Mouse (Mus musculus) myocyte (in vitro differentiated cells): ENCODE results near the gene Aldh1b1.

Experiments used
- CEBPB ChIP-seq: IDR thresholded peaks from 2 replicates; pipeline ENCODE4 v1.6.1; 2011; ENCODE audit warnings: mild to moderate bottlenecking, moderate library complexity; ENCODE audit not compliant: poor library complexity, insufficient read depth, severe bottlenecking
- MAX ChIP-seq: IDR thresholded peaks from one replicate; pipeline ENCODE4 v1.6.1; 2011; ENCODE audit warnings: low read depth, mild to moderate bottlenecking, control low read depth
- POLR2A ChIP-seq: IDR thresholded peaks from one replicate; pipeline ENCODE4 v1.6.1; 2011; ENCODE audit warnings: low read depth, mild to moderate bottlenecking, control low read depth, moderate library complexity; ENCODE audit not compliant: insufficient read length
- POLR2AphosphoS2 ChIP-seq: IDR thresholded peaks from one replicate; pipeline ENCODE4 v1.6.1; 2011; ENCODE audit warnings: low read depth, control low read depth; ENCODE audit not compliant: insufficient read length
- REST ChIP-seq: IDR thresholded peaks from one replicate; pipeline ENCODE4 v1.6.1; 2011; ENCODE audit warnings: mild to moderate bottlenecking, control low read depth, moderate library complexity; ENCODE audit not compliant: insufficient read depth, insufficient read length
- SRF ChIP-seq: IDR thresholded peaks from one replicate; pipeline ENCODE4 v1.6.1; 2011; ENCODE audit warnings: low read depth; ENCODE audit not compliant: control insufficient read depth, insufficient read length
- TCF12 ChIP-seq: IDR thresholded peaks from one replicate; pipeline ENCODE4 v1.6.1; 2011; ENCODE audit warnings: mild to moderate bottlenecking, control low read depth; ENCODE audit not compliant: poor library complexity, insufficient read depth, severe bottlenecking

- TF ChIP-seq REST (no peak), POLR2A (no peak), SRF (no peak), CEBPB (no peak), TCF12 (no peak), POLR2AphosphoS2 (no peak), MAX (no peak)
These were observed 24.2 kb downstream of the Aldh1b1 start for GRCm38 (mm10) chr4:45822781-45823575.
